Mouse (Mus musculus): ENCODE measurements around the gene Krt80. TPM values are rescaled to one million over a fixed set of nuclear protein-coding genes. Genes with fewer than 3 reads are reported as not detected.

The Krt80 gene
- polyA plus RNA-seq, 1 experiment from 2014 or later = 1.2 TPM

GRCm38 (mm10) chr15:101378646-101379045 lies 8.7 kb upstream of the Krt80 start:
- no peak for ATAC-seq
- H3K9me3 ChIP-seq (ENCODE audit: control insufficient read depth, low read length) = no peaks in the 10 kb centered on the region
- H3K4me3 ChIP-seq (ENCODE audit: low read length) = no peak overlapping the region
- H3K36me3 ChIP-seq (ENCODE audit: control insufficient read depth, insufficient read depth, low read length) = no peaks in the 10 kb centered on the region
- H3K27me3 ChIP-seq (replicated peaks; ENCODE audit: control insufficient read depth, insufficient read depth, low read length) = no peaks in the 10 kb centered on the region
- H3K4me2 ChIP-seq (ENCODE audit: low read depth, low read length) = no peak overlapping the region
- H3K9ac ChIP-seq (ENCODE audit: low read depth, low read length) = no peak overlapping the region
- H3K4me1 ChIP-seq (ENCODE audit: control insufficient read depth, insufficient read depth, low read length) = peaks cover 18% of the 10 kb centered on the region
- H3K27ac ChIP-seq (ENCODE audit: low read length) = no peak overlapping the region
- 81% methylated on average over 5 of the region's 5 CpGs for WGBS

- Histone ChIP-seq H3K4me1 (ENCODE audit: control insufficient read depth, insufficient read depth, low read length) (peaks cover 32% of the 10 kb centered on the region), H3K4me2 (ENCODE audit: low read depth, low read length) (no peak overlapping the region), H3K9ac (ENCODE audit: low read depth, low read length) (no peak overlapping the region), H3K9me3 (ENCODE audit: control insufficient read depth, low read length) (no peaks in the 10 kb centered on the region), H3K27ac (ENCODE audit: low read length) (no peak overlapping the region), H3K4me3 (ENCODE audit: low read length) (no peak overlapping the region), H3K36me3 (ENCODE audit: control insufficient read depth, insufficient read depth, low read length) (no peaks in the 10 kb centered on the region), H3K27me3 (replicated peaks; ENCODE audit: control insufficient read depth, insufficient read depth, low read length) (no peaks in the 10 kb centered on the region)
- no peak for ATAC-seq
- 66% methylated on average over 5 of the region's 5 CpGs for WGBS
These were observed 6.8 kb upstream of the Krt80 start for GRCm38 (mm10) chr15:101376776-101377061.

GRCm38 (mm10) chr15:101375956-101376775 lies 6.2 kb upstream of the Krt80 start:
- WGBS = 87% methylated on average over 6 of the region's 6 CpGs

GRCm38 (mm10) chr15:101374879-101375278 lies 4.9 kb upstream of the Krt80 start:
- no peak overlapping the region for H3K4me3 ChIP-seq (ENCODE audit: low read length)
- 50% methylated on average over 4 of the region's 4 CpGs for WGBS
- H3K27me3 ChIP-seq (replicated peaks; ENCODE audit: control insufficient read depth, insufficient read depth, low read length) = no peaks in the 10 kb centered on the region
- H3K9ac ChIP-seq (ENCODE audit: low read depth, low read length) = no peak overlapping the region
- no peaks in the 10 kb centered on the region for H3K9me3 ChIP-seq (ENCODE audit: control insufficient read depth, low read length)
- ATAC-seq = no peak
- H3K4me1 ChIP-seq (ENCODE audit: control insufficient read depth, insufficient read depth, low read length) = peaks cover 38% of the 10 kb centered on the region
- no peak overlapping the region for H3K4me2 ChIP-seq (ENCODE audit: low read depth, low read length)
- no peak overlapping the region for H3K27ac ChIP-seq (ENCODE audit: low read length)
- H3K36me3 ChIP-seq (ENCODE audit: control insufficient read depth, insufficient read depth, low read length) = no peaks in the 10 kb centered on the region

More at GRCm38 (mm10) chr15:101375956-101376775, 6.2 kb upstream of the Krt80 start:
- ATAC-seq = no peak
- Histone ChIP-seq H3K4me2 (ENCODE audit: low read depth, low read length) (no peak overlapping the region), H3K27ac (ENCODE audit: low read length) (no peak overlapping the region), H3K4me1 (ENCODE audit: control insufficient read depth, insufficient read depth, low read length) (peaks cover 28% of the 10 kb centered on the region), H3K9ac (ENCODE audit: low read depth, low read length) (no peak overlapping the region), H3K27me3 (replicated peaks; ENCODE audit: control insufficient read depth, insufficient read depth, low read length) (no peaks in the 10 kb centered on the region), H3K9me3 (ENCODE audit: control insufficient read depth, low read length) (no peaks in the 10 kb centered on the region), H3K4me3 (ENCODE audit: low read length) (no peak overlapping the region), H3K36me3 (ENCODE audit: control insufficient read depth, insufficient read depth, low read length) (no peaks in the 10 kb centered on the region)

GRCm38 (mm10) chr15:101373286-101373898 lies 3.4 kb upstream of the Krt80 start:
- Histone ChIP-seq H3K36me3 (ENCODE audit: control insufficient read depth, insufficient read depth, low read length) (no peaks in the 10 kb centered on the region), H3K4me3 (ENCODE audit: low read length) (no peak overlapping the region), H3K4me1 (ENCODE audit: control insufficient read depth, insufficient read depth, low read length) (peaks cover 46% of the 10 kb centered on the region), H3K27ac (ENCODE audit: low read length) (peak overlapping the region; percentile 24; the same call in 1 of the 2 replicates), H3K9ac (ENCODE audit: low read depth, low read length) (no peak overlapping the region), H3K4me2 (ENCODE audit: low read depth, low read length) (no peak overlapping the region), H3K27me3 (replicated peaks; ENCODE audit: control insufficient read depth, insufficient read depth, low read length) (no peaks in the 10 kb centered on the region), H3K9me3 (ENCODE audit: control insufficient read depth, low read length) (no peaks in the 10 kb centered on the region)
- peak; percentile 36 for ATAC-seq
- 76% methylated on average over 16 of the region's 16 CpGs for WGBS

GRCm38 (mm10) chr15:101372131-101372977 lies 2.4 kb upstream of the Krt80 start:
- no peak overlapping the region; the same call in 1 of the 2 replicates for H3K9ac ChIP-seq (ENCODE audit: low read depth, low read length)
- H3K9me3 ChIP-seq (ENCODE audit: control insufficient read depth, low read length) = no peaks in the 10 kb centered on the region
- H3K4me3 ChIP-seq (ENCODE audit: low read length) = no peak overlapping the region
- H3K27me3 ChIP-seq (replicated peaks; ENCODE audit: control insufficient read depth, insufficient read depth, low read length) = no peaks in the 10 kb centered on the region
- WGBS = 65% methylated on average over 7 of the region's 7 CpGs
- H3K4me2 ChIP-seq (ENCODE audit: low read depth, low read length) = no peak overlapping the region
- no peak overlapping the region for H3K27ac ChIP-seq (ENCODE audit: low read length)
- ATAC-seq = no peak
- peaks cover 46% of the 10 kb centered on the region for H3K4me1 ChIP-seq (ENCODE audit: control insufficient read depth, insufficient read depth, low read length)
- H3K36me3 ChIP-seq (ENCODE audit: control insufficient read depth, insufficient read depth, low read length) = no peaks in the 10 kb centered on the region

GRCm38 (mm10) chr15:101371141-101371985 lies 1.4 kb upstream of the Krt80 start:
- H3K27ac ChIP-seq (ENCODE audit: low read length) = no peak overlapping the region
- no peaks in the 10 kb centered on the region for H3K27me3 ChIP-seq (replicated peaks; ENCODE audit: control insufficient read depth, insufficient read depth, low read length)
- no peak overlapping the region for H3K4me3 ChIP-seq (ENCODE audit: low read length)
- no peak for ATAC-seq
- H3K9ac ChIP-seq (ENCODE audit: low read depth, low read length) = no peak overlapping the region
- H3K4me1 ChIP-seq (ENCODE audit: control insufficient read depth, insufficient read depth, low read length) = peaks cover 47% of the 10 kb centered on the region
- H3K4me2 ChIP-seq (ENCODE audit: low read depth, low read length) = no peak overlapping the region
- 85% methylated on average over 15 of the region's 15 CpGs for WGBS
- H3K36me3 ChIP-seq (ENCODE audit: control insufficient read depth, insufficient read depth, low read length) = no peaks in the 10 kb centered on the region
- no peaks in the 10 kb centered on the region for H3K9me3 ChIP-seq (ENCODE audit: control insufficient read depth, low read length)

- 37% methylated on average over 12 of the region's 12 CpGs for WGBS
- peaks cover 52% of the 10 kb centered on the region for H3K4me1 ChIP-seq (ENCODE audit: control insufficient read depth, insufficient read depth, low read length)
- peak overlapping the region; percentile 58; the same call in 1 of the 2 replicates for H3K27ac ChIP-seq (ENCODE audit: low read length)
- H3K27me3 ChIP-seq (replicated peaks; ENCODE audit: control insufficient read depth, insufficient read depth, low read length) = no peaks in the 10 kb centered on the region
- no peak overlapping the region for H3K4me2 ChIP-seq (ENCODE audit: low read depth, low read length)
- H3K9ac ChIP-seq (ENCODE audit: low read depth, low read length) = peak overlapping the region; percentile 49; the same call in 1 of the 2 replicates
- H3K36me3 ChIP-seq (ENCODE audit: control insufficient read depth, insufficient read depth, low read length) = no peaks in the 10 kb centered on the region
- ATAC-seq = no peak
- no peaks in the 10 kb centered on the region for H3K9me3 ChIP-seq (ENCODE audit: control insufficient read depth, low read length)
- no peak overlapping the region for H3K4me3 ChIP-seq (ENCODE audit: low read length)
These were observed 421 bp downstream of the Krt80 start for GRCm38 (mm10) chr15:101369382-101370100.
